Mouse (Mus musculus) hindbrain, embryonic 14.5 days (tissue): ENCODE measurements around the gene Cyp2j7. TPM values are rescaled to one million over a fixed set of nuclear protein-coding genes. Genes with fewer than 3 reads are reported as not detected.
"Not testable (repeated sequence)": the region's sequence is repeated elsewhere in the genome, so short reads cannot be mapped to it uniquely, and the experiment has no call there.

Experiments
- ATAC-seq: fragments of 200-750 bp; cut with Nextera tagmentation; 2 replicates; pipeline ENCODE4 v1.8.0; 2017; ENCODE audit warnings: moderate number of reproducible peaks, mild to moderate bottlenecking, moderate TSS enrichment, moderate library complexity; ENCODE audit not compliant: low FRiP score
- DNase-seq: peaks from one replicate; pipeline ENCODE4 v3.0.0-alpha.2; 2015; ENCODE audit warnings: low spot score
- H3K27ac ChIP-seq: fragments of 300-500 bp; sonication (generic); 2 replicates; pipeline ENCODE4 v1.5.1; 2014; ENCODE audit warnings: mild to moderate bottlenecking, moderate library complexity
- H3K27me3 ChIP-seq: fragments of 300-500 bp; sonication (generic); 2 replicates; pipeline ENCODE4 v1.6.1; 2014; ENCODE audit warnings: mild to moderate bottlenecking, low read length, mixed read lengths; ENCODE audit not compliant: control insufficient read depth, insufficient read depth
- H3K36me3 ChIP-seq: fragments of 300-500 bp; sonication (generic); replicated peaks from 2 replicates; pipeline ENCODE4 v1.6.1; 2014; ENCODE audit not compliant: control insufficient read depth, insufficient read depth
- H3K4me1 ChIP-seq: fragments of 300-500 bp; sonication (generic); replicated peaks from 2 replicates; pipeline ENCODE4 v1.6.1; 2014; ENCODE audit warnings: antibody characterized with exemption, low read length, mixed read lengths; ENCODE audit not compliant: control insufficient read depth, insufficient read depth
- H3K4me2 ChIP-seq: fragments of 300-500 bp; sonication (generic); replicated peaks from 2 replicates; pipeline ENCODE4 v1.6.1; 2014; ENCODE audit warnings: mild to moderate bottlenecking, moderate library complexity
- H3K4me3 ChIP-seq: fragments of 300-500 bp; sonication (generic); replicated peaks from 2 replicates; pipeline ENCODE4 v1.5.1; 2014; ENCODE audit warnings: mild to moderate bottlenecking, low read length
- H3K9ac ChIP-seq: fragments of 300-500 bp; sonication (generic); 2 replicates; pipeline ENCODE4 v1.6.1; 2014
- H3K9me3 ChIP-seq: fragments of 300-500 bp; sonication (generic); 2 replicates; pipeline ENCODE4 v1.6.1; 2016; ENCODE audit warnings: low read length; ENCODE audit not compliant: control insufficient read depth
- WGBS: fragments of 180-500 bp; shearing (Covaris S2); extraction: QIAGEN DNeasy Blood & Tissue Kit; methylation state at CpG from one replicate; pipeline ENCODE4 v1.1.7; 2014; 5-methylcytosine and 5-hydroxymethylcytosine counted together
- polyA plus RNA-seq: library from polyadenylated mRNA; unstranded; fragments of >200 nt; fragmentation: Nextera tagmentation; extraction: Ambion mirVana; gene quantifications from 2 replicates; pipeline ENCODE4 v1.2.1, GENCODE M21; 2014

Cyp2j7 gene
- polyA plus RNA-seq = not detected in 2 replicates

DNA sequence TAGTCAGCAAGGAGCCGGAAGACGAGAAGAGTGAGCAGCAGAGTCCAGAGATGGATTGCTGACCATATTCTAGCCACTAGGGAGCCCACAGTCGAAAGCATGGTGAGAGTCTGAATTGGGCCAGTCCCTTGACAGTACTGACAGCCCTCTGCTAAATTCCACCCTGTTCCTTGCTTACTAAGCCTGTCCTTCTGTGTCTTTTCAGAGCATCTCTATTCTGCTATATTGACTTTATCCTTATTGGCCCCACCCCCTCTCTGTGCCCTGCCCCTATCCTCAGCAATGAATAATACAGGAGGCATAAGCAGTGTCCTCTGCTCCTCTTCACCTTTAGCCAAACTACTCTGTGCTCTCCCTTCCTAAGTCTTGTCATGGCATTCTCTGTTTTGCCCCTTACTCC lies at the start of gene Cyp2j7:
Gene Cyp2j7, minus strand, starts transcription at position 101 of the 400 bp plus-strand sequence.
- Histone ChIP-seq H3K4me2 (no peak within 1 kb of the TSS), H3K36me3 (no peaks in the 10 kb centered on the region), H3K27ac (no peak within 1 kb of the TSS), H3K4me1 (no peaks in the 10 kb centered on the region), H3K9ac (no peak within 1 kb of the TSS), H3K27me3 (no peaks in the 10 kb centered on the region), H3K4me3 (no peak within 1 kb of the TSS), H3K9me3 (no peaks in the 10 kb centered on the region)
- DNase-seq = no peak
- WGBS = 80% methylated on average over 3 of the region's 3 CpGs
- ATAC-seq = no peak

DNA sequence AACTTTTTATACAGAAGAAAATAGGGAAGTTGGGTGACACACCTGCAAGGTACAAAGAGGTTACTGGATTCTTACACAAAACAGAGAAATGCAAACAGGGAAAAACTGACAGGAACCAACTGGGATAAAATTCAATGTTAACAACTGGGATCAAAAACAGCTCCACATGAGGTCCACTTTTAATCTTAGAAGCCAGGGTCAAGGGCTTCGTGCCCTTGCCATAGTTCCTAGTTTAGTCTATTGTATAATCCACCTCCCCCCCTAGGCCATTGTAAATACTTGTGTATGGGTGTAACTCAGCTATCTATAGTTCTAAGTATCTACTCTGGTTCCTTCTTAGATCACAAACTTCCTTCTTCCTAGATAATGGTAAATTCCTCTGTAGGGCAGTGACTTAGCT lies 40.4 kb upstream of the Cyp2j7 start:
- H3K4me2 ChIP-seq, H3K9me3 ChIP-seq, H3K4me1 ChIP-seq, H3K9ac ChIP-seq, DNase-seq, H3K4me3 ChIP-seq, ATAC-seq, H3K27ac ChIP-seq, H3K27me3 ChIP-seq, H3K36me3 ChIP-seq: not testable (repeated sequence)
- whole genome bisulfite sequencing = 69% methylated on average over 1 of the region's 1 CpGs

DNA sequence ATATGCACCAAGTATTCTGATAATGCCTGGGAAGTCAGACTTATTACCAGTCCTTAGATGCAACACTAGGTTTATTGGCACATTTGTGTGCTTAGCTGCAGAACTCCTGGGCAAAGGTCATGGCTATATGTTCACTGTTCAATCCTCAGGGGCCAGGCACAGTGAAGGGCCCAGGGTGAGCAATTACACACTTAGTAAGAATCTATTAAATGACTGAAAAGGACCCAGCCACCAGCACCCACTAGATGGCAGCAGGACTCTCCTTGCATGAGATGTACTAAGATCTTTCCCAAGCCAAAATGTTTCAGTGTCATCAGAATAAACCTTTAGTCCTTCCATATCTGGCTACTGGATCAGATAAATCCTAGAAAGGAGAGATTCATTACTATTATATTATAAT lies 37.4 kb upstream of the Cyp2j7 start:
- H3K4me1 ChIP-seq = no peaks in the 10 kb centered on the region
- H3K36me3 ChIP-seq = no peaks in the 10 kb centered on the region
- no peaks in the 10 kb centered on the region for H3K27me3 ChIP-seq
- H3K9me3 ChIP-seq = no peaks in the 10 kb centered on the region
- H3K27ac ChIP-seq = no peak overlapping the region
- H3K4me3 ChIP-seq = no peak overlapping the region
- H3K9ac ChIP-seq = no peak overlapping the region
- DNase-seq = peak; percentile 68
- H3K4me2 ChIP-seq = no peak overlapping the region
- peak; percentile 80 for ATAC-seq

DNA sequence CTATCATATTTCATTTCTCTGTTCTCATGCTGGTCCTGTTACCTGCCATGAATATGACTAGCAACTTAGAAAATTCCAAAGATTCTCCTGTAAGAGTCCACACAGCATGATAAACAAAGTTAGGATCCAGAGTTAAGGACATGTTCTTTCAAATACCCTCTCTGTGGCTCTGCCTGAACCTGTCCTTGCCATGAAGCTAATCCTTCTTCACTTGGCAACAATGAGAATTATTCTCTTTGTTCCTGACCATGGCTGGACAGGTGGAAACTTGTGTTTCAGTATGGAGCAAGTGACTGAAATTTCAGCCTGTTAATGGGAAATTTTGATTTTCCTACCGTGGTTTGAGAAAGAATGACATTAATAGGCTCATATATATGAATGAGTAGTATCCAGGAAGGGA lies 39.8 kb downstream of the Cyp2j7 start:
- Histone ChIP-seq H3K4me1 (no peaks in the 10 kb centered on the region), H3K27me3 (no peaks in the 10 kb centered on the region), H3K4me3 (no peak overlapping the region), H3K9ac (no peak overlapping the region), H3K36me3 (no peaks in the 10 kb centered on the region), H3K4me2 (no peak overlapping the region), H3K9me3 (no peaks in the 10 kb centered on the region), H3K27ac (no peak overlapping the region)
- WGBS = 76% methylated on average over 1 of the region's 1 CpGs
- no peak for ATAC-seq
- DNase-seq = no peak

DNA sequence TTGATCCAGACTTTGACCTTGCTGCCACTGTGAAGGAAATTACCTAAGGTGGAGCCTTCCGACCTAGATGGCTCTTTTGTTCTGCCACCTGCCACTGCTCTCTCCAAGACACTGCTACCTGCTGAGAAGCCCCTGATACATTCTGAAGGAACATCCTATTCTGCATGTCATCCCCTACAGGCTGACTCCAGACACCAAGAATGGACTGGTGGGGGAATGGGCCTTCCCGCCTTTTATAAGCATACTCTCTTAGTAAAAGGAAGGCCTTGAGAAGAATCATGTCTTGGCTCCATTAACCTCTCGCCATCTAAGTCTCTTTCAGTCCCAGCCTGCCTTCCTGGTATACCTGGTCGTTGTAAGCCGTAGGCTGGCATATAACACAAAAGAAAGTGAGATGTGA lies 47.1 kb downstream of the Cyp2j7 start:
- not testable (repeated sequence) for H3K4me2 ChIP-seq, H3K36me3 ChIP-seq, H3K9me3 ChIP-seq, H3K4me3 ChIP-seq, H3K27ac ChIP-seq, H3K9ac ChIP-seq, ATAC-seq, H3K4me1 ChIP-seq, DNase-seq, H3K27me3 ChIP-seq
- whole genome bisulfite sequencing = 93% methylated on average over 5 of the region's 5 CpGs

DNA sequence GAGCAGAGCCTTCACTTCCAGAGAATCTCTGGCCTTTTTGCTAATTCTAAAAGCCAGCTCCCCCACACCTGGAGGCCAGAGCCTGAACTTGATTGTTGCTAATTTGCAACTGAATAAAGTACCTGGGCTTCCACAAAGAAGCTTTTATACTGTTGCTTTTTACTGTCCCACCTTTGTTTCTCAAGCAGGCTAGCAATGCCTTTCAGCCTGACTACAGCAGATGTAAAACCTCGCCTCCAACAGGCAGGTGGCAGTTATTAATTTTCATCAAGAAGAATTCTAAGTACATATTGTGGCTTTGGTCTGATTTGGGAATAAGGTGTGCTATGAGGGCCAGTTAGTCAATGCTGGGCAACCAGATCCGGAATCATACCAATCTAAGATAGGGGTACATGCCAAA lies 47.8 kb downstream of the Cyp2j7 start:
- not testable (repeated sequence) for H3K27me3 ChIP-seq, H3K27ac ChIP-seq, H3K36me3 ChIP-seq, H3K4me1 ChIP-seq, DNase-seq, ATAC-seq, H3K4me3 ChIP-seq, H3K4me2 ChIP-seq, H3K9me3 ChIP-seq, H3K9ac ChIP-seq
- WGBS = 89% methylated on average over 2 of the region's 2 CpGs

DNA sequence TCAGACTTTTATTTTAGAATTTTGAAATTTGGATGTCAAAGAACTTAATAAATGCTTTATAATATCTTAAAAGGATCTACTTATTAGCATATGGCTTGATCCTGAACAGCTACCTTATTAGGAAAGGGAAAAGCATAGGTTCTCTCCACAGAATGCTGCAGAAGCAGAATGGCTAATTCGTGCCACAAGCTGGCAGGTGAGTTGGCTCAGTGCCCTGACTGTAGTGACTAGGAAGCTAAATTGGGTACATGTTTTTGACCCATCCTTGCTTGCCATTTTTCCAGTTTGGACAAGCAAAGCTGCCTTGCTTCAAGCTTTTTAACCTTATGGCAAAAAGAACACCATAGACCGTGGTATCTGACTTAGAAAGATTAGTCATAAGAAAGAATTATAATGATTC lies 48.3 kb downstream of the Cyp2j7 start:
- not testable (repeated sequence) for H3K4me3 ChIP-seq, H3K4me2 ChIP-seq, H3K4me1 ChIP-seq, H3K9ac ChIP-seq, H3K36me3 ChIP-seq, DNase-seq, H3K27me3 ChIP-seq, ATAC-seq, H3K27ac ChIP-seq, H3K9me3 ChIP-seq
- WGBS = 91% methylated on average over 2 of the region's 2 CpGs

DNA sequence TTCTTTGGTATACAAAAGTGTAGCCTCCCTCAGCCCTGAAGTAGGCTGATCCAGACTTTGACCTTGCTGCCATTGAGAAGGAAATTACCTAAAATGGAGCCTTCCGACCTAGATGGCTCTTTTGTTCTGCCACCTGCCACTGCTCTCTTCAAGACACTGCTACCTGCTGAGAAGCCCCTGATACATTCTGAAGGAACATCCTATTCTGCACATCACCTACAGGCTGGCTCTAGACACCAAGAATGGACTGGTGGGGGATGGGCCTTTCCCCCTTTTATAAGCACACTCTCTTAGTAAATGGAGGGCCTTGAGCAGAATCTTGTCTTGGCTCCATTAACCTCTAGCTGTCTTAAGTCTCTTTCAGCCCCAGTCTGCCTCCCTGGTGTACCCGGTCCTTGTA lies 51.7 kb downstream of the Cyp2j7 start:
- not testable (repeated sequence) for H3K4me1 ChIP-seq, ATAC-seq, DNase-seq, H3K27me3 ChIP-seq, H3K36me3 ChIP-seq, H3K27ac ChIP-seq, H3K9me3 ChIP-seq, H3K9ac ChIP-seq, H3K4me3 ChIP-seq, H3K4me2 ChIP-seq
- WGBS = 89% methylated on average over 2 of the region's 2 CpGs

DNA sequence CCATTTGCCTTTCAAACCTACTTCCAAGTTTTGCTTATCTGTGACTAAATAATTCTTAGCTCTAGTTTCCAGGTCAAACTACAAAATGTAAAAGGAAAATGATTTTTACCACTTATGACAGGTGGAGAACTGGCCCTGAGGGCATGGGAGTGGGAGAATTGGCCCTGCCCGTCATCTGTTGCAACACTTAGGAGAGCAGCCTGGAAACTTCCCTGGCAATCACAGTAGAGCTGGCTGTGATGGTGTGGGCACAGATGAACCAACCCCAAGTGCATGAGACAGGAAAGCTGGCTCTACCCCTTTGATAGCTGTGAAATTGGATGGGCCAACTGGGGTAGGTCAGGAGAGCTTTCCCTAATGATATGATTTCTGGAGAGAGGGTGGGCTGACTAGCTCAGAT lies 73.6 kb downstream of the Cyp2j7 start:
- H3K4me2 ChIP-seq = no peak overlapping the region
- no peak overlapping the region for H3K9ac ChIP-seq
- no peak overlapping the region for H3K4me3 ChIP-seq
- H3K27me3 ChIP-seq = no peaks in the 10 kb centered on the region
- WGBS = 94% methylated on average over 1 of the region's 1 CpGs
- no peak for ATAC-seq
- H3K4me1 ChIP-seq = no peaks in the 10 kb centered on the region
- no peaks in the 10 kb centered on the region for H3K9me3 ChIP-seq
- no peak for DNase-seq
- H3K27ac ChIP-seq = no peak overlapping the region
- no peaks in the 10 kb centered on the region for H3K36me3 ChIP-seq

DNA sequence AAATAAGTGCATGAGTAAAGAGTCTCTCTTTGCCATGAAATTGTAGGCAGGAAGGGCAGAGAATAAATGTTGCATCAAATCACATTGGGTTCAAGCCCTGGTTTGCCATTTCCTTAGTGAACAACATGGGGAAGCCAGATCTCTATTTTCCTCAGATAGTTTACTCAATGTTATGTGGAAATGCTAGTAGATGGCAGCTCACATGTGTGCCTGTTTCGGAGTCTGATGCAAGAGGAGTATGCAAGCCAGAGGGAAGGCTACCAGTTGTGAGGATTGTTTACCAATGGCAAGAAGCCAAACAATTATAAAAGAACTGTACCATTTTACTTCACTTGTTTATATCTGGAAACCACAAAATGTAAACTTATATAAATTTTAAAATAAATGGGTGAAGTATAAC lies 74.9 kb downstream of the Cyp2j7 start:
- H3K36me3 ChIP-seq = no peaks in the 10 kb centered on the region
- H3K27me3 ChIP-seq = no peaks in the 10 kb centered on the region
- H3K9ac ChIP-seq = no peak overlapping the region
- WGBS = 94% methylated on average over 1 of the region's 1 CpGs
- no peaks in the 10 kb centered on the region for H3K4me1 ChIP-seq
- ATAC-seq (no peak), DNase-seq (no peak)
- no peaks in the 10 kb centered on the region for H3K9me3 ChIP-seq
- H3K4me3 ChIP-seq = no peak overlapping the region
- no peak overlapping the region for H3K4me2 ChIP-seq
- no peak overlapping the region for H3K27ac ChIP-seq
